Mouse (Mus musculus) thymus, postnatal 14 days (tissue): Measurements from ENCODE around the gene Pygo2.

ENCODE experiments used
- DNase-seq: peaks from one replicate; pipeline ENCODE4 v3.0.0; 2021

The Pygo2 gene

DNA sequence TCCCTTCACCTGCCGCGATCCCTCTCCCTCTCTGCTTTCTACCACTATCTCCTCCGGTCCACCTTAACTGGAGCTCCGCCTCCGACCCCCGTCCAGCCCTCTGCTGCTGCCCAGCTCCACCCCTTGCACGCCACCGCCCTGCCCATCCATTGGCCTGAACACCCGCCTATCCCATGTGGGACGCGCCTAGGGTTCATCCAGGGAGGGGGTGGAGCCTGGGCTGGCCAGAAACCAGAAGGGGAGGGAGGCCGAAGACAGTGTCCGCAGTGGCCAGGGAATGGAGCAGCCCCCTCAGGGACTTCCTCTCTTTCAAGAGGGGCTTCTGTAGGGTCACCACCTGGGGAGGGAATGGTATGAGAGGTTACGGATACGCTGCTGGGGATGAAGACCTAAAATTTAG lies 36.4 kb upstream of the Pygo2 start:
- DNase-seq, result peak; percentile 73

DNA sequence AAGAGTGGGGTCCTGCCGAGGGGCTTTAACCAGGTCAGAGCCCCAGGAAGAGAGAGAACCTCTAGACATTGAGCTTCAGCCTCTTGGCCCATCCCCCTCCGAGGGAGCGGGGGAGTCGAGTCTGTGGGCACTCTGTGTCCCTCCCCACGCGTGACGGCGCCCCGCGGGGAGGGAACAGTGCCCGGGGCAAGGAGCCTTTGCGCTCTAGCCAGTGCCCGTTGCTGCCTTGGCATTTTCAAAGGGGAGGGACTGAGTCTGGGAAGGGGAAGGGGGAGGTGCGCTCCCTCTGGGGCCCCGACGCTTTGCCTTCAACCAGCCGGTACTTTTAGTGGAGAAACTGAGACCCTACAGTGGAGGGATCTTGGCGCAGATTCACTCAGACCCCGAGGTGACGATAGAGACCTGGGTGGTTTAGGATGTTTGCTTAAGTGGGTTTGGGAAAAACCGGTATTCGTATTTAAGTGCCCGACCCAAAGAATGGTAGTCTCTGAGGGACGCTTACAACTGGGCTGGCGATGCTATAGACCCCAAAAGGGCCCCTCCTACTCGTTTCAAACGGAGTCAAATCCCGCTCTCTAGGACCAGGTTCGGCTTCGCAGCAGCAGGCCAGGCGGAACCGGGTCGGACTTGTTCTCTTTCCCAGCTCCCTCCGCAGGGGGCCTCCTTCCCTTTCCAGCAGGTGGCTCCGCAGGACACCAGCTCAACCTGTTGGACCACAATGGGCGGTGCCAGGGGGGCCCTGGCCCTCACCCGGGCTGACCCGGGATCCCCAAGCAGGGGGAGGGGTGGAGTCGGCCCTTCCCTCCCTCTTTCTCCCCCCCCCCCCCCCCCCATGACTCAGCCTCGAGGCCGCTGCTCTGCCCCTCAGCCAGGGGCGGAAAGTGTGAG lies 35.8 kb upstream of the Pygo2 start, which contains the start of gene Zbtb7b:
Zbtb7b (minus strand) TSS at position 771 of the 888 bp plus-strand sequence.
- no peak for DNase-seq

GRCm38 (mm10) chr3:89394894-89395256 lies 35.1 kb upstream of the Pygo2 start:
- no peak for DNase-seq

GRCm38 (mm10) chr3:89395419-89395805 lies 34.6 kb upstream of the Pygo2 start:
- DNase-seq, result no peak

GRCm38 (mm10) chr3:89395806-89396653 lies 34.0 kb upstream of the Pygo2 start:
- peak; percentile 88 for DNase-seq

DNA sequence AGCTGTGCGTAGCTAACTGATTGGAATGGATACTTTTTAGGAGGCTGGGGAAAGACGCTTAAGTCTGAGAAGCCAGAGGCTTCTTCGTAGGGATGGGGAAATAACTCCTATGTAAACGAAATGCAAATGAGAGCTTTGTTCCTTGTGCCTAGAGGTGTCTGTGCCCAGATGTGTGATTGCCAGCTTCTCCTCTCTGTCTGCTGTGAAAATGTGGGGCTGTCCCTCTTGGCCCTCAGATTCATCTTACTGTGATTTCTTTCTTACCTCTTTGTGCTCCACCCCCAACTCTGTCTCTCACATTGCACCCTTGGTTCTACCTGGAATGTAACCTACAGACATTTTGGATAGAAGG lies 33.4 kb upstream of the Pygo2 start:
- DNase-seq, result no peak

DNA sequence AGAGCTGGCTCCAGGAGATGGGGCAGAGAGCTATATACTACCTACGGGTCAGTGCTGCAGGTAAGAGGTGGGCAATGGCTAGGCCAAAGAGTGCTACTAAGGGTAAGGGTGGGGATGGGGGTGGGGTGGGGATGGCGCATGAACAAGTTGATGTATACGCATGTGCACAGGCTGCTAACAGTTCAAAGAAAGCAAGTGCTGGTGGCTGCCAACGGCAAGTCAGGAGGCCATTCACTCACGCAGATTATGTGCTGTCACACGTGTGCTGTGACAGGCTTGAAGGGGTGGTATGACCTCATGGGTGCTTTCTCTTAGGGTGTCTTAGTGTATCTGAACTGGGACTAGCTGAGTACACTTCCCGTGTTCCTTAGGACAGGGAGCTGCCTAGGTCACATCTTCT lies 28.7 kb upstream of the Pygo2 start:
- no peak for DNase-seq

DNA sequence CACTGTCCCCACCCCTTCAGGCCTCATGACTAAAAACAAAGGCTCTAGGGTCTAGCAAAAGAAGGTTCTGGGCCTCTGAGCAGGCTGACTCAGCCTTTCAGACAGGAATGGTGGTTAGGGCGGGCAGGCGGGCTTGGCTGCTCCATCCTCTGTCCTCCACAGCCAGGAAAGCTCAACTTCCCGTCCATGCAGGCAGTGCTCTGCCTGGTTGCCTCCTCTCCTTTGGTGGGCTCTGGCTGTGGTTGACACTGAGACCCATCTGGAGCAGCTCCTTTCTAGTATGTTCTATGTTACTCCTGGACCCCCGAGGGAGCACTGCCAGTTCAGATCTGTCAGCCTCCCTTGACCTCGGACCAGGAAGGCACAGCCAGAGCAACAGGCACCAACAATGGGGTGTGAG lies 27.3 kb upstream of the Pygo2 start, which contains the start of gene Lenep:
Lenep (minus strand) TSS at position 101 of the 400 bp plus-strand sequence.
- DNase-seq, result no peak

DNA sequence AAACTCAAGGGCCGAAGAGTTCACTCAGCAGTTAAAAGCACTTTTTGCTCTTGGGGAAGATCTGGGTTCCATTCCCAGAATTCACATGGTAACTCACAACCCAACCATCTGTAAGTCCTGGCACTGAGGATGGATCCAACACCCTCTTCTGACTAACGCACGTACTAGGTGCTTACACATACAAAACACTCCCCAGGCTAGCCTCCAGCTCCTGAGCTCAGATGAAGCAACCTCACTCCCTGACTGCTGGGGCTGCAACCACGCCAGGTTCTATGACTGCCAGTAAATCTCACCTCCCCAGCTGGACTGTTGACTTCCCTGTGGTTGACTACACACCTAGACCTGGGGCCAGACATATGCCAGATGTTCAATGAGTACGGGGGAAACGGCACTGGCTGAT lies 23.1 kb upstream of the Pygo2 start:
- no peak for DNase-seq

GRCm38 (mm10) chr3:89408448-89408847 lies 21.6 kb upstream of the Pygo2 start:
- DNase-seq, result no peak

- no peak for DNase-seq
These were observed 20.3 kb upstream of the Pygo2 start for GRCm38 (mm10) chr3:89409701-89410100.

- no peak for DNase-seq
These were observed 19.1 kb upstream of the Pygo2 start for GRCm38 (mm10) chr3:89410864-89411263.

GRCm38 (mm10) chr3:89411490-89412393 lies 18.3 kb upstream of the Pygo2 start, which contains the start of gene Flad1:
Gene Flad1, minus strand, starts transcription at chr3:89411870.
- DNase-seq, result peak; percentile 98

DNA sequence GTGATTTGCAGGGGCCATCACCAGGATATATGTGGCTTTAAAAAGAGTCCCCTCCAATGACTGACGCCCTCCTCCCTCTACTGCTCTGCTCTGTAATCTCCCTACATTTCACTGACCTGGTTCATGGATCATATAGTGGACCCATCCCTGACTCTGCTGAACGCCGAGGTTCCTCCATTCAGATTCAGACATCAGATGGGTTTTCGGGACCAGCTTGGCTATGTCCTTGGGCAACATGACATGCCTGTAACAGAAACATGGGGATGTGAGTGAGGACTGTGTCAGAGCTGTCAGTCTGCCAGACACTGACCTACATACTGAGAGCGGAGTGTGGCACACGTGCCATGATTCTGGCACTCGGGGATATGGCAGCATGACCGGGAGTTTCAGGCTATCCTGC lies 13.9 kb upstream of the Pygo2 start:
- no peak for DNase-seq

- DNase-seq, result no peak
These were observed 12.9 kb upstream of the Pygo2 start for GRCm38 (mm10) chr3:89417131-89417530.

GRCm38 (mm10) chr3:89417840-89418169 lies 12.2 kb upstream of the Pygo2 start:
- DNase-seq, result no peak

- peak; percentile 90 for DNase-seq
These were observed 11.7 kb upstream of the Pygo2 start, which contains the start of the genes Cks1b and Shc1 for GRCm38 (mm10) chr3:89418170-89418860. Gene Cks1b, minus strand, starts transcription at chr3:89418383. Gene Shc1, plus strand, starts transcription at chr3:89418443.

DNA sequence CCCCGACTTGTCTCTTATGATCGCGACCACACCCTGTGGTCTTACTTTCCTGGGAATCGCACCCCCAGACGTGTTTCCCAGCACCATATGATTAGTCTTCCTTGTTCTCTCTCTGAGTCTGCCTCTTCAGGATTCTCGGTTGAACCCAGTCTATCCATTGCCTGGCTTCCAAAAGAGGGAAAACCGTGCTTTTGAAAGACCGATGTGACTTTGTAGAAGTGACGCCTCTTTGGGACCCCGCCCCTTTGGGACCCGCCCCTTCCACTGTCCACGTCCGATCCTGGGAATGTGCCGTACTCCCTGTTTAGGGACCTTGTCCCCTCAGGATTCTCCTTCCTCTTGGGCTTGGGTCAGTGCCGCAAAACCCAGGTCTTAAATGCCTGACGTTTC lies 11.2 kb upstream of the Pygo2 start:
- DNase-seq, result no peak

DNA sequence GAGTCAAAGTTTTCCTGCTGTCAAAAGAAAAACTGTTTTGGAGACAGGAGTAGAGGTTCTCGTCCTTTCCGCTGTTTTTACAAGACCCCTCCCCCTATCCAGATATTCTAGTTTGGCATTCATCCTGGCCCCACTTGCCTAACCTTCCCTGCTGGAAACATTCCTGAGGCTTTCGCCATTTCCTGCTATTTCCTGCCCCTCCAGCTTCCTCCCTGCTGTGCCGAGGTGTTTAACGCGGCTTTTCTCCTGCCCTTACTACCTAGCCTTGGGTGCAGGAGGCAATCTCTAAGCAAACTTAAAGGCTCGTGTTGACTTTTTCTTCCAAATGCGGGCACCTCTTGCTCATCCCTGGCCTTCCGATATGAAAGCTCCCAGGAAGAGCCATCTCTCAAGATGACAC lies 10.4 kb upstream of the Pygo2 start:
- DNase-seq, result no peak

- no peak for DNase-seq
These were observed 10.0 kb upstream of the Pygo2 start for GRCm38 (mm10) chr3:89419981-89420380.

GRCm38 (mm10) chr3:89420421-89420820 lies 9.6 kb upstream of the Pygo2 start:
- no peak for DNase-seq
